Mouse (Mus musculus) neural tube, embryonic 12.5 days (tissue): Measurements from ENCODE around the gene Itsn2. TPM values are rescaled to one million over a fixed set of nuclear protein-coding genes. Genes with fewer than 3 reads are reported as not detected.

Source experiments
- polyA plus RNA-seq: library from polyadenylated mRNA; unstranded; fragments of >200 nt; fragmentation: Nextera tagmentation; extraction: Ambion mirVana; gene quantifications from 2 replicates; pipeline ENCODE4 v1.2.1, GENCODE M21; 2016

Gene Itsn2
- polyA plus RNA-seq, 1 experiment from 2014 or later: 22.7 TPM

Other genes with a start within 250 kb of the Itsn2 start
- 12.0 and 12.4 TPM in 2 replicates for gene Ncoa1, start 115.5 kb upstream of the Itsn2 start, polyA plus RNA-seq
- gene Gm3625, start 289 bp downstream of the Itsn2 start, polyA plus RNA-seq: not detected in 2 replicates
- gene Fam228a, start 145.8 kb downstream of the Itsn2 start, polyA plus RNA-seq: 0.43 and 0.45 TPM in 2 replicates
- 6.3 and 6.7 TPM in 2 replicates for gene Pfn4, start 176.4 kb downstream of the Itsn2 start, polyA plus RNA-seq
- 3.1 and 3.3 TPM in 2 replicates for gene Fam228b, start 176.6 kb downstream of the Itsn2 start, polyA plus RNA-seq
- 305 and 338 TPM in 2 replicates for gene Sf3b6, start 224.9 kb downstream of the Itsn2 start, polyA plus RNA-seq
- 39.2 and 56.7 TPM in 2 replicates for gene Fkbp1b, start 249.0 kb downstream of the Itsn2 start, polyA plus RNA-seq